Mouse (Mus musculus): ENCODE measurements around the gene Rpl36-ps4. TPM values are rescaled to one million over a fixed set of nuclear protein-coding genes. Genes with fewer than 3 reads are reported as not detected.

The Rpl36-ps4 gene
- polyA plus RNA-seq, 1 experiment from 2014 or later: not detected

GRCm38 (mm10) chr17:87878556-87879483, 42.0 kb upstream of the Rpl36-ps4 start:
- Histone ChIP-seq H3K9me3 (replicated peaks; ENCODE audit: control insufficient read depth, low read length, poor library complexity, severe bottlenecking) (no peaks in the 10 kb centered on the region), H3K36me3 (ENCODE audit: control insufficient read depth, insufficient read depth, low read length) (no peaks in the 10 kb centered on the region), H3K4me2 (ENCODE audit: low read length) (no peak overlapping the region), H3K9ac (ENCODE audit: low read depth, low read length) (no peak overlapping the region), H3K27ac (ENCODE audit: low read length) (no peak overlapping the region), H3K4me1 (ENCODE audit: control insufficient read depth, insufficient read depth, low read length) (peaks cover 11% of the 10 kb centered on the region), H3K27me3 (ENCODE audit: control insufficient read depth, insufficient read depth, low read depth, low read length) (no peaks in the 10 kb centered on the region), H3K4me3 (ENCODE audit: low read depth, low read length) (no peak overlapping the region)
- no peak for ATAC-seq
- WGBS: 25% methylated on average over 10 of the region's 10 CpGs

DNA sequence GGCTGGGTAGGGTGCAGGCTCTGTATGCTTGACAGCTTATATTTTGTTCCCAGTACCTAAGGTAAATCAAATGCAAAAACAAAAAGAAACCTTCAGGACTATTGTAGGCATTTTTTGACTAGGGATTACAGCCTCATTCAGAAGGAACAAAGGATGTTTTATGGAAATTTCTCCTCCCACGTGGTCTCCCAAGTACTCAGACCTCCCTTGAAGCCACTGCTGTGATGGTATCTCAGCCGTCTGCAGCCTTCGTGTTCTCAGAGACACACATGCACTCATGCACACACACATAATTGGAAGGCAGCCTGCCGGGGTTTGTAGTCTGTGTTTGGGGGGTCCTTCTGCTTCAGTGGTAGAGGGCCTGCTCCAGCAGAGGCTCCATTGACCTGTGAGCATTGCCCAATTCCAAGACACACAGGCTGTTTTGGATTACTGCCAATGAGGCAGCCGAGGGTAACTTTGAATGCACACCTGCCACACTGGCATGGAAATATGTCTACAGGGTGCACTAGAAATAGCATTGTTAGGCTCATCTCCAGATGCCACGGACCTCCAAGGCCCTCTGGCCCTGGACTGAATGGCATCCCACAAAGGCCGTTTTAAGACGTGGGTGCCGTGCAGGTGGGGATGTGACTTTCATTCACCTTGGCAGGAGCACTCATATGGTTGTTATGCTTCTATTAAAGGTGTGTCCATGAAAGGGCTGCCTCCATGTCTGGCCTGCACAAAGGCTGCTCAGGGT, 41.1 kb upstream of the Rpl36-ps4 start:
- Histone ChIP-seq H3K4me3 (ENCODE audit: low read depth, low read length) (no peak overlapping the region), H3K27ac (ENCODE audit: low read length) (no peak overlapping the region), H3K4me1 (ENCODE audit: control insufficient read depth, insufficient read depth, low read length) (peaks cover 11% of the 10 kb centered on the region), H3K9ac (ENCODE audit: low read depth, low read length) (no peak overlapping the region), H3K27me3 (ENCODE audit: control insufficient read depth, insufficient read depth, low read depth, low read length) (no peaks in the 10 kb centered on the region), H3K9me3 (replicated peaks; ENCODE audit: control insufficient read depth, low read length, poor library complexity, severe bottlenecking) (no peaks in the 10 kb centered on the region), H3K4me2 (ENCODE audit: low read length) (no peak overlapping the region), H3K36me3 (ENCODE audit: control insufficient read depth, insufficient read depth, low read length) (no peaks in the 10 kb centered on the region)
- no peak for ATAC-seq
- 27% methylated on average over 9 of the region's 9 CpGs for WGBS

GRCm38 (mm10) chr17:87882594-87882993, 38.2 kb upstream of the Rpl36-ps4 start:
- Histone ChIP-seq H3K9ac (ENCODE audit: low read depth, low read length) (no peak overlapping the region), H3K27me3 (ENCODE audit: control insufficient read depth, insufficient read depth, low read depth, low read length) (no peaks in the 10 kb centered on the region), H3K27ac (ENCODE audit: low read length) (no peak overlapping the region), H3K9me3 (replicated peaks; ENCODE audit: control insufficient read depth, low read length, poor library complexity, severe bottlenecking) (no peaks in the 10 kb centered on the region), H3K4me3 (ENCODE audit: low read depth, low read length) (no peak overlapping the region), H3K4me1 (ENCODE audit: control insufficient read depth, insufficient read depth, low read length) (0 out of 2 replicates have a peak, but pooled peaks cover 4% of the 10 kb centered on the region), H3K36me3 (ENCODE audit: control insufficient read depth, insufficient read depth, low read length) (no peaks in the 10 kb centered on the region), H3K4me2 (ENCODE audit: low read length) (no peak overlapping the region)
- 67% methylated on average over 1 of the region's 1 CpGs for whole genome bisulfite sequencing
- ATAC-seq: no peak

DNA sequence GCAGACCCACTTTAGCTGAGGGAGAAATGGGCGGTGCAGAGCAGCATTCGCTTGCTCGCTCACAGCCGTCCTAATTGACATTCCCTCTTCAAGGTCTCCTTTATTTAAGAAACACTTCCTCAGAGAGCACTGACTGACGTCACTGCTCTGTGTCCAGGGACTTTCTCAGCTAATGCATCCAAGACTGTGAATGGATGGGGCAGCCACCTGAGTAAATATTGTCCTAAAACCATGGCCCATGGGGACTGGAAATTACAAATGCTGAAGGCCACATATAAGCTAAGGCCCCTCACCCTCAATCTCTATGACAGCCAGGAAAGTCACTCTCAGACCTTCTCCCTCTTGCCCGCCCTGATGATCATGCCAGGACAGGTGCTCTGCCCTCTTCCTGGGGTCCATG, 23.6 kb upstream of the Rpl36-ps4 start:
- no peaks in the 10 kb centered on the region for H3K27me3 ChIP-seq (ENCODE audit: control insufficient read depth, insufficient read depth, low read depth, low read length)
- H3K9me3 ChIP-seq (replicated peaks; ENCODE audit: control insufficient read depth, low read length, poor library complexity, severe bottlenecking): no peaks in the 10 kb centered on the region
- H3K9ac ChIP-seq (ENCODE audit: low read depth, low read length): no peak overlapping the region
- WGBS: 56% methylated on average over 6 of the region's 6 CpGs
- H3K27ac ChIP-seq (ENCODE audit: low read length): no peak overlapping the region
- no peak for ATAC-seq
- no peak overlapping the region for H3K4me3 ChIP-seq (ENCODE audit: low read depth, low read length)
- no peak overlapping the region for H3K4me2 ChIP-seq (ENCODE audit: low read length)
- no peaks in the 10 kb centered on the region for H3K36me3 ChIP-seq (ENCODE audit: control insufficient read depth, insufficient read depth, low read length)
- H3K4me1 ChIP-seq (ENCODE audit: control insufficient read depth, insufficient read depth, low read length): peaks cover 4% of the 10 kb centered on the region; the same call in 1 of the 2 replicates

- Histone ChIP-seq H3K27me3 (ENCODE audit: control insufficient read depth, insufficient read depth, low read depth, low read length) (no peaks in the 10 kb centered on the region), H3K27ac (ENCODE audit: low read length) (no peak overlapping the region), H3K9me3 (replicated peaks; ENCODE audit: control insufficient read depth, low read length, poor library complexity, severe bottlenecking) (no peaks in the 10 kb centered on the region), H3K9ac (ENCODE audit: low read depth, low read length) (no peak overlapping the region), H3K4me1 (ENCODE audit: control insufficient read depth, insufficient read depth, low read length) (peaks cover 8% of the 10 kb centered on the region; the same call in 1 of the 2 replicates), H3K4me2 (ENCODE audit: low read length) (no peak overlapping the region), H3K36me3 (ENCODE audit: control insufficient read depth, insufficient read depth, low read length) (no peaks in the 10 kb centered on the region), H3K4me3 (ENCODE audit: low read depth, low read length) (no peak overlapping the region)
- WGBS: 54% methylated on average over 4 of the region's 4 CpGs
- 0 out of 2 replicates have a peak, but pooled peaks have one; percentile 47 for ATAC-seq
Measured at GRCm38 (mm10) chr17:87900677-87901076, 20.1 kb upstream of the Rpl36-ps4 start.

DNA sequence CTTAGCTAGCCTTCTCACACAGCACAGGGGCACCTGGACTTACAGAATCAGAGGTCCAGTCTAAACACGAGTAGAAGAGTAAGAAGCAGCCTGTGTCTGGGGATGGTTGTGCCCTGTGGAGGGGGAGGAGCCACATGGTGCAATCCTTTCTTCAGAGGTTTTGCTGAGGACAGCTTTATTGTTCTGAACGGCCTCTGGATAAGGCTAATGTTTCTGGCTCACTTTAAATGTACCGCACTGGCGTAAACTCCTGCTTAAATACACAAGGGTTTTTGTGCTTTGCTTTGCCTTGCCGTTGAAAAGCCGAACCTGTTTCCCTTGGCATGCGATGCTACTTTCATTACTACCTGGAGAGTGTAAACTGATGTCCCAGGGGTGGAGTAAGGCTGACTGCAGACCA, 19.6 kb upstream of the Rpl36-ps4 start:
- Histone ChIP-seq H3K4me3 (ENCODE audit: low read depth, low read length) (no peak overlapping the region), H3K4me2 (ENCODE audit: low read length) (no peak overlapping the region), H3K9me3 (replicated peaks; ENCODE audit: control insufficient read depth, low read length, poor library complexity, severe bottlenecking) (no peaks in the 10 kb centered on the region), H3K36me3 (ENCODE audit: control insufficient read depth, insufficient read depth, low read length) (no peaks in the 10 kb centered on the region), H3K27ac (ENCODE audit: low read length) (no peak overlapping the region), H3K9ac (ENCODE audit: low read depth, low read length) (no peak overlapping the region), H3K4me1 (ENCODE audit: control insufficient read depth, insufficient read depth, low read length) (peaks cover 8% of the 10 kb centered on the region; the same call in 1 of the 2 replicates), H3K27me3 (ENCODE audit: control insufficient read depth, insufficient read depth, low read depth, low read length) (no peaks in the 10 kb centered on the region)
- no peak for ATAC-seq
- 34% methylated on average over 7 of the region's 7 CpGs for WGBS

- peak overlapping the region; percentile 18; the same call in 1 of the 2 replicates for H3K27ac ChIP-seq (ENCODE audit: low read length)
- H3K4me1 ChIP-seq (ENCODE audit: control insufficient read depth, insufficient read depth, low read length): peaks cover 8% of the 10 kb centered on the region; the same call in 1 of the 2 replicates
- ATAC-seq: peak; percentile 64; the same call in 1 of the 2 replicates
Measured at GRCm38 (mm10) chr17:87903213-87903612, 17.6 kb upstream of the Rpl36-ps4 start.

DNA sequence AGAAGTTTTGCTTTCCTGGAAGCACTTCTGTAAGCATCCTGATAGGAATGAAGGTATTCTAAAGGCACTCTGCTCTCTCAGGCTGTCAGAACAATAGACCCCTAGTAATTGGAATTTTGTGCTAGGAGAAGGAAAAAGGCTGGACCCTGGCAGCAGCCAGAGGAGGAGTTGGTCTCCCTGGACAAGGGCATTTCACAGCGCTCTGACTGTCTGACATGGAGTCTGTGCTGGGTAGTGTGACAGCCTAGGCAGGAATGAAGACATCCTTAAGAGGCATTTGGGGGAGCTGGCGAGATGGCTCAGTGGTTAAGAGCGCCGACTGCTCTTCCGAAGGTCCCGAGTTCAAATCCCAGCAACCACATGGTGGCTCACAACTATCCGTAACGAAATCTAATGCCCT, 17.1 kb upstream of the Rpl36-ps4 start:
- Histone ChIP-seq H3K27ac (ENCODE audit: low read length) (peak overlapping the region; percentile 18; the same call in 1 of the 2 replicates), H3K4me1 (ENCODE audit: control insufficient read depth, insufficient read depth, low read length) (peaks cover 8% of the 10 kb centered on the region; the same call in 1 of the 2 replicates), H3K4me3 (ENCODE audit: low read depth, low read length) (no peak overlapping the region), H3K27me3 (ENCODE audit: control insufficient read depth, insufficient read depth, low read depth, low read length) (no peaks in the 10 kb centered on the region), H3K4me2 (ENCODE audit: low read length) (no peak overlapping the region), H3K9ac (ENCODE audit: low read depth, low read length) (no peak overlapping the region), H3K36me3 (ENCODE audit: control insufficient read depth, insufficient read depth, low read length) (no peaks in the 10 kb centered on the region), H3K9me3 (replicated peaks; ENCODE audit: control insufficient read depth, low read length, poor library complexity, severe bottlenecking) (no peaks in the 10 kb centered on the region; the same call in 1 of the 2 replicates)
- peak; percentile 70; the same call in 1 of the 2 replicates for ATAC-seq
- WGBS: 79% methylated on average over 8 of the region's 8 CpGs

More at GRCm38 (mm10) chr17:87903213-87903612, 17.6 kb upstream of the Rpl36-ps4 start:
- Histone ChIP-seq H3K36me3 (ENCODE audit: control insufficient read depth, insufficient read depth, low read length) (no peaks in the 10 kb centered on the region), H3K9me3 (replicated peaks; ENCODE audit: control insufficient read depth, low read length, poor library complexity, severe bottlenecking) (no peaks in the 10 kb centered on the region; the same call in 1 of the 2 replicates), H3K9ac (ENCODE audit: low read depth, low read length) (no peak overlapping the region), H3K27me3 (ENCODE audit: control insufficient read depth, insufficient read depth, low read depth, low read length) (no peaks in the 10 kb centered on the region), H3K4me3 (ENCODE audit: low read depth, low read length) (no peak overlapping the region), H3K4me2 (ENCODE audit: low read length) (no peak overlapping the region)
- WGBS: 7% methylated on average over 6 of the region's 6 CpGs
